Mouse (Mus musculus): ENCODE measurements around the gene Kcnip4. TPM values are rescaled to one million over a fixed set of nuclear protein-coding genes. Genes with fewer than 3 reads are reported as not detected.

Gene Kcnip4
- total RNA-seq, 2 experiments from 2014 or later = 0.14 TPM; not detected in 1

GRCm38 (mm10) chr5:48345095-48345982 is 1179.4 kb downstream of the Kcnip4 start:
- H3K27ac ChIP-seq = no peak overlapping the region
- no peak for DNase-seq
- TF ChIP-seq CTCF (IDR thresholded peaks at IDR 0.05) = peak; percentile 67
- H3K4me3 ChIP-seq = no peak overlapping the region
- intact Hi-C loops (cut with DNase I) = no loop called here

- intact Hi-C loops (cut with DNase I) = no loop called here
- Histone ChIP-seq H3K27ac (no peak overlapping the region), H3K4me3 (no peak overlapping the region)
- TF ChIP-seq CTCF (IDR thresholded peaks at IDR 0.05) = no peak
- DNase-seq = no peak
Observed at GRCm38 (mm10) chr5:48340808-48341433, 1183.8 kb downstream of the Kcnip4 start.
